Mouse (Mus musculus): ENCODE measurements at regions not wholly inside any gene's neighbourhood (a gene's known extent, or its start where the extent isn't known, plus 50 kb on each side); places are given as distances from the start of the nearest gene placed in this dataset.

- TF ChIP-seq CEBPB (IDR thresholded peaks at IDR 0.05; ENCODE audit: insufficient read depth, poor library complexity, severe bottlenecking) (no peak), POLR2A (IDR thresholded peaks at IDR 0.05; ENCODE audit: insufficient read length, low read depth) (no peak), SRF (IDR thresholded peaks at IDR 0.05; ENCODE audit: control insufficient read depth, insufficient read length, low read depth) (no peak), POLR2AphosphoS2 (IDR thresholded peaks at IDR 0.05; ENCODE audit: insufficient read length, low read depth) (no peak), USF1 (IDR thresholded peaks at IDR 0.05; ENCODE audit: low read depth) (no peak), MAX (IDR thresholded peaks at IDR 0.05; ENCODE audit: low read depth) (no peak)
Observed at GRCm38 (mm10) chr14:46634656-46635244, 125.6 kb upstream of the Cdkn3 start.

Measured in myocyte (in vitro differentiated cells).